Mouse (Mus musculus) stomach, postnatal 0 days (tissue): ENCODE results near the gene Hes6. TPM values are rescaled to one million over a fixed set of nuclear protein-coding genes. Genes with fewer than 3 reads are reported as not detected.

Source experiments
- ATAC-seq: fragments of 200-750 bp; cut with Nextera tagmentation; 2 replicates; pipeline ENCODE4 v1.8.0; 2017; ENCODE audit not compliant: low FRiP score, low TSS enrichment
- DNase-seq: peaks from one replicate; pipeline ENCODE4 v3.0.0-alpha.2; 2016; ENCODE audit warnings: low spot score
- H3K27ac ChIP-seq: fragments of 300-500 bp; sonication (generic); replicated peaks from 2 replicates; pipeline ENCODE4 v1.5.1; 2014; ENCODE audit warnings: mild to moderate bottlenecking, control low read depth
- H3K27me3 ChIP-seq: fragments of 300-500 bp; sonication (generic); 2 replicates; pipeline ENCODE4 v1.6.1; 2014; ENCODE audit warnings: low read length; ENCODE audit not compliant: control insufficient read depth, insufficient read depth
- H3K36me3 ChIP-seq: fragments of 300-500 bp; sonication (generic); 2 replicates; pipeline ENCODE4 v1.6.1; 2014; ENCODE audit warnings: low read length, mixed read lengths; ENCODE audit not compliant: control insufficient read depth, insufficient read depth
- H3K4me1 ChIP-seq: fragments of 300-500 bp; sonication (generic); replicated peaks from 2 replicates; pipeline ENCODE4 v1.6.1; 2014; ENCODE audit warnings: antibody characterized with exemption; ENCODE audit not compliant: control insufficient read depth, insufficient read depth
- H3K4me2 ChIP-seq: fragments of 300-500 bp; sonication (generic); replicated peaks from 2 replicates; pipeline ENCODE4 v1.6.1; 2014; ENCODE audit warnings: low read depth, mild to moderate bottlenecking, control low read depth, moderate library complexity
- H3K4me3 ChIP-seq: fragments of 300-500 bp; sonication (generic); 2 replicates; pipeline ENCODE4 v1.5.1; 2014; ENCODE audit warnings: low read depth, low read length, control low read depth
- H3K9ac ChIP-seq: fragments of 300-500 bp; sonication (generic); 2 replicates; pipeline ENCODE4 v1.6.1; 2014; ENCODE audit warnings: mild to moderate bottlenecking, low read length, control low read depth, mixed read lengths
- H3K9me3 ChIP-seq: fragments of 300-500 bp; sonication (generic); 2 replicates; pipeline ENCODE4 v1.6.1; 2016; ENCODE audit warnings: low read length; ENCODE audit not compliant: control insufficient read depth
- CTCF ChIP-seq: IDR thresholded peaks from 2 replicates; pipeline ENCODE4 v1.5.1; 2016; ENCODE audit warnings: antibody characterized with exemption, low read depth, mild to moderate bottlenecking, moderate library complexity
- EP300 ChIP-seq: optimal IDR thresholded peaks from 2 replicates; pipeline ENCODE3; 2016; ENCODE audit warnings: antibody characterized with exemption
- WGBS: fragments of 180-500 bp; shearing (Covaris S2); extraction: QIAGEN DNeasy Blood & Tissue Kit; methylation state at CpG from one replicate; pipeline ENCODE4 v1.1.7; 2014; 5-methylcytosine and 5-hydroxymethylcytosine counted together
- polyA plus RNA-seq: library from polyadenylated mRNA; unstranded; fragments of >200 nt; fragmentation: Nextera tagmentation; extraction: Ambion mirVana; gene quantifications from 2 replicates; pipeline ENCODE4 v1.2.1, GENCODE M21; 2015

Hes6 gene
- 40.7 and 43.1 TPM in 2 replicates for polyA plus RNA-seq

- peak; percentile 82 for DNase-seq
- Histone ChIP-seq H3K9ac (peak within 1 kb of the TSS; percentile 84), H3K27ac (peak within 1 kb of the TSS; percentile 84), H3K36me3 (peaks cover 3% of the 10 kb centered on the region), H3K4me3 (peak within 1 kb of the TSS; percentile 79), H3K27me3 (no peaks in the 10 kb centered on the region), H3K9me3 (no peaks in the 10 kb centered on the region), H3K4me2 (peak within 1 kb of the TSS; percentile 98), H3K4me1 (peaks cover 11% of the 10 kb centered on the region)
- TF ChIP-seq CTCF (peak; percentile 24; the same call in 1 of the 2 replicates), EP300 (no peak)
- ATAC-seq = peak; percentile 55
- WGBS = 1% methylated on average over 35 of the region's 39 CpGs
Observed at GRCm38 (mm10) chr1:91413898-91414594, at the start of gene Hes6. Gene Hes6, minus strand, starts transcription at chr1:91414038.

DNA sequence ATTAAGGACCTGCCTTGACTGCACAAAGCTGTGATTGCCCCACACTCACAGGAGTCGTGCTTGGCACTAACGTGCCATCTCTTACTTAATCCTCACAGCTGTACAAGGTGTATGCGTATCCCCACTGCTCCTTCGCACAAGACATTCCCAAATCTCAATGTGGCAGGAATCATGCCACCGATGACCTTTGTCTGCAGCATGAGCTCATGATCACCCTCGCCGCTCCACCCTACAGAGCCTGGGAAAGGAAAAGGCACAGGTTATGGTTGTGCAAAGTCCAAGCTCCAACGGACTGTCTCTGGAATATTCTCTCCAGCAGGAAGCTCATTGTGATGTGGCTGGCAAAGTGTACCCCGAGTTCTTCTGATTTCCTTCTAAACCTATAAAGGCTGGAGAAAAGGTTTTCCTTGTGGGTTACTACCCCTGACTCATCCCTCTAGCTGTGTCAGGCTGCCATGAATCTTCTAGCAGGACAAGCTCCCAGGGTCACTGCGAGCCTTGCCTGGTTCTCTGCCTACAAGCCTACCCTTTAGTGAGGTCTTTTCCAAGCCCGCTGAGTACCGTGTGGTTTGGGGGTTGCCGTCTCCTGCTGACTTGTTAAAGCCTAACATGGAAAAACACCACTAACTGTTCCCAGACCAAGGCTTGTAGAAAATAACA, 49.6 kb upstream of the Hes6 start:
- DNase-seq (no peak), ATAC-seq (no peak)
- Histone ChIP-seq H3K9ac (no peak overlapping the region), H3K4me2 (no peak overlapping the region), H3K9me3 (no peaks in the 10 kb centered on the region), H3K4me1 (peaks cover 6% of the 10 kb centered on the region; the same call in 1 of the 2 replicates), H3K4me3 (no peak overlapping the region), H3K36me3 (no peaks in the 10 kb centered on the region), H3K27ac (no peak overlapping the region), H3K27me3 (no peaks in the 10 kb centered on the region)
- WGBS = 89% methylated on average over 13 of the region's 13 CpGs
- TF ChIP-seq CTCF (no peak), EP300 (no peak)

- Histone ChIP-seq H3K4me2 (no peak overlapping the region), H3K27me3 (no peaks in the 10 kb centered on the region), H3K9ac (no peak overlapping the region), H3K9me3 (no peaks in the 10 kb centered on the region), H3K4me3 (no peak overlapping the region), H3K4me1 (peaks cover 18% of the 10 kb centered on the region), H3K36me3 (no peaks in the 10 kb centered on the region), H3K27ac (no peak overlapping the region; the same call in 1 of the 2 replicates)
- DNase-seq = peak; percentile 62
- TF ChIP-seq EP300 = no peak
- TF ChIP-seq CTCF = peak; percentile 39; the same call in 1 of the 2 replicates
- 23% methylated on average over 4 of the region's 4 CpGs for WGBS
- ATAC-seq = no peak
Observed at GRCm38 (mm10) chr1:91460564-91460963, 46.7 kb upstream of the Hes6 start.

DNA sequence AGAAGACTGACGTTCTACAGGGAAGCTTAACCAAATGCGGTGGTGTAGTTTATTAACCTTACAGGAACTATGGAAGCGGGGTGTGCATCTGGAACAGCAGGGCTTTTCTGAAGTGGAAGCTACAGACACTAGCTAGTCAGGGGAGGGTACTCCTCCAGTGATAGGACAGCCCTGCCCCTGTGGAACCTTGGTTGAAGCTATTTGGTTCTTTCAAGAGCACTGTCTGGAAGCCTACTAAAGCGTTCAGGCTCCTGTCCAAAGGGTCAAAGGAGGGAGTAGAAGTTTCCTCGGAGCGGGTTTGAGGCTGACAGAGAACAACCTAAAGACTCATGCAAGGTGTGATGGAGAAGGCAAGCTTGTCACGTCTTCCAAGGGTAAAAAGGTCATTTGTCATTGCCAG, 46.2 kb upstream of the Hes6 start:
- Histone ChIP-seq H3K27me3 (no peaks in the 10 kb centered on the region), H3K27ac (peak overlapping the region; percentile 58), H3K4me3 (peak overlapping the region; percentile 72), H3K36me3 (no peaks in the 10 kb centered on the region), H3K4me2 (peak overlapping the region; percentile 77), H3K9ac (no peak overlapping the region), H3K9me3 (no peaks in the 10 kb centered on the region), H3K4me1 (peaks cover 23% of the 10 kb centered on the region)
- TF ChIP-seq EP300 (no peak), CTCF (no peak)
- WGBS = 33% methylated on average over 7 of the region's 7 CpGs
- no peak for DNase-seq
- no peak for ATAC-seq

GRCm38 (mm10) chr1:91459059-91459809, 45.4 kb upstream of the Hes6 start, which contains the start of gene Per2:
Gene Per2, minus strand, starts transcription at chr1:91459324.
- no peaks in the 10 kb centered on the region for H3K9me3 ChIP-seq
- TF ChIP-seq EP300 (peak; percentile 64), CTCF (peak; percentile 64)
- peak within 1 kb of the TSS; percentile 98 for H3K27ac ChIP-seq
- ATAC-seq = peak; percentile 91
- no peaks in the 10 kb centered on the region for H3K36me3 ChIP-seq
- DNase-seq = peak; percentile 100
- under 1% methylated on average over 83 of the region's 91 CpGs for WGBS
- no peaks in the 10 kb centered on the region for H3K27me3 ChIP-seq
- peak within 1 kb of the TSS; percentile 77 for H3K4me2 ChIP-seq
- peaks cover 27% of the 10 kb centered on the region for H3K4me1 ChIP-seq
- peak within 1 kb of the TSS; percentile 82 for H3K9ac ChIP-seq
- peak within 1 kb of the TSS; percentile 72 for H3K4me3 ChIP-seq
